Mouse (Mus musculus): ENCODE results near the gene Olfr60.

The Olfr60 gene

DNA sequence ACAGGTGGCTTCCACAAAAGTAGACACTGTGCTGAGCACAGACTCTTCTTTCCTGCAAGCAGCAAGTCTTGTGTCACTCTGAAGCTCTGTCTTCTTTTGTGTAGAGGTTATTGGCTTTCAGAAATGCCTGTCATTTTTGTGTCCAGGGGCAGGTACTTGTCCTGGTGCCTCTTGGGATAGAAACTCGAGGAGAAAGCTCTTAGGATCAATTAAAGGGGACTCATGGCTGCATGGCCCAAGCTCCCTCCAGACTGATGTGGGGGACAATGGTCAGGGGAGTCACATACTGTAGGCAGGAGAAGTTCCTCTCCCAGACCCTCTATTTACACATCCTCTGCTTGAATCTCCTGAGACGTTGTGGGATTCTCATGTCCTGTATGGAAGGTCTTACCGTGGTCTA, at the start of gene Olfr60:
Olfr60 (minus strand) TSS at position 101 of the 400 bp plus-strand sequence.
- DNase-seq = no peak

DNA sequence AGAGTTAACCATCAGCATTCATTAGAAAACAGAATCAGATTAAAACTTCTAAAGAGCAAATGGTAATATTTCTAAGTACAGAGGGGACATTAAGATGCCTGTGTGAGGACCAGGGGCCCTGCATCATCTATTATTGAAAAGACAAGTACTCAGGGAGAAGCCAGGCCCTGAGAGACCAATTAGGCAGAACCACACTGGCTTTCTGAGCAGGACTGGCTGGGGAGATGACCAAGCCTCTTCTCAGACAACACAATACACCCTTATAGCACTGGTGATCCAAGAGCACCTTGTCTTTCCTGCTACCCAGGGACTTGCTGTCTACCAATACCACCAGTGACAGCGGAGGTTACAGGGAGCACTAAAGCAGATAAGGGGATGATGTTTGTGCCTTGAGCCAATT, 41.3 kb upstream of the Olfr60 start, which contains the start of gene Olfr531:
Olfr531 (minus strand) TSS at position 101 of the 400 bp plus-strand sequence.
- DNase-seq = no peak

DNA sequence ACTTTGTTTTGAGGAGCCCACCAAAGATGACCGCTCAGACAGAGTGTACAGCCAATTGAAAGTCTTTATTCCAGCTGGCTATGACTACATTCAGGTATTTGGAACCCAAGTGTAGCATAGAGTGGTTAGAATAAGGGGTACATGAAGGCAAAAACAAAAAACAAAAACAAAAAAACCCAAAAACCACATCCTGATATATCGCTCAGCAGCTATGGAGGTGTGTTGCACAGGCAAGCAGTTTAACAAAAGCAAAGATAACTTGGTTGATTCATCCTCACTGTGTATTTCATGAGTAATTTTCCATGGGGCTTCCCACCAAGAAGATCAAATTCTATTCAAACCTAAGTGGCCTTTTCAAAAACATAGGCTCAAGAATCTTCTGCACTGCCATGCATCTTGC, 15.4 kb upstream of the Olfr60 start:
- no peak for DNase-seq

DNA sequence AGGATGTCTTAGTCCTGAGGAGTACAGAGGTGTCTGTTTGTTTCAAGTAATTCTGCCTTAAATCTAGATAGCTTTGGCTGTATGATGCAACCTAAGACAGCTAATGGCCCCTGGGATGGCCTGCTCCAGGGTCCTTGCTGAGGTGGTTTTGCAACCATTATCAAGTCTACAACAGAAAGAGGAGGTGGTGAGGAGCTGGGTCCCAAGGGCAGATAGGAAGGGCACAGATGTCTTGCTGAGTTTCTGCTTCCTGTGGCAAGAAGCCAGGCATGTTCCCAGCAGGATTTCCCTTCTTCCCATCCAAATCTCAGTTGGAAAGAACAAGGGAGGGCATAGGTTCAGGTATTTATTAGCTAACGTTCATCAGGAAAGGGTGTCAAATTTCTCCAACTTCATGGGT, 14.8 kb upstream of the Olfr60 start, which contains the start of gene Olfr530:
Olfr530 (minus strand) TSS at position 101 of the 400 bp plus-strand sequence.
- DNase-seq = no peak

DNA sequence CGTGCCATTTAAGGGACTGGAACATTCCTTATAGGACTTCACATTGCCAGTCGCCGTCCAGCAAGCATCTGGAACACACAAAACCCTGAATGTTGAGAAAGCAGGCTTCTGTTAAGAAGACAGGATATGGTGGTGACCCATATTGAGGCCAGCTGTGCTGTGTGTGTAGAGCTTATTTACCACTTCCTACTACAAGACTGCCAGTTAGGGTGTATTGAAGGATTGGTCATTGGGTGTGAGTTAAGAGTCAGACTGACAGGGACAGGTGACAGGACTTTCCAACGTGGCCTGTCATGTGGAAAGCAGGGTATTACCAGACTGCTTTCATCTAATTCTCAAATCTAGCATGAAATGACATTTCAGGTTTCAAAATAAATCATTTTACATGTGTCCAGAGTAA, 12.8 kb upstream of the Olfr60 start:
- no peak for DNase-seq

DNA sequence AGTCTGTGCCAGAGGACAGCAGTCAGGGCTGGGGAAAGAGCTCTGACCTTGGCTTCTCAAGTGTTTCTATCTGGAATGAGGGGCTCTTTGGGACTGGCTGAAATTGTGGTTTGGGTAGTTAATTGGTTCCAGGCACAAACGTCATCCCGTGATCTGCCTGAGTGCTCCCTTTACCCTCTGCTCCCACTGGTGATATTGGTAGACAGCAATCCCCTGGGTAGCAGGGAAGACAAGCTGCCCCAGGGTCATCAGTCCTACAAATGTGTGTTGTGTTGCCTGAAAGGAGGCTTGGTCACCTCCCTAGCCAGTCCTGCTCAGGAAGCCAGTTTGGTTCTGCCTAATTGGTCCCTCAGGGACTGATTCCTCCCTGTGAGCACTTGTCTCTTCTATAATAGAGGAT, 27.8 kb downstream of the Olfr60 start, which contains the start of gene Olfr527:
Olfr527 (plus strand) TSS at position 301 of the 400 bp plus-strand sequence.
- no peak for DNase-seq

DNA sequence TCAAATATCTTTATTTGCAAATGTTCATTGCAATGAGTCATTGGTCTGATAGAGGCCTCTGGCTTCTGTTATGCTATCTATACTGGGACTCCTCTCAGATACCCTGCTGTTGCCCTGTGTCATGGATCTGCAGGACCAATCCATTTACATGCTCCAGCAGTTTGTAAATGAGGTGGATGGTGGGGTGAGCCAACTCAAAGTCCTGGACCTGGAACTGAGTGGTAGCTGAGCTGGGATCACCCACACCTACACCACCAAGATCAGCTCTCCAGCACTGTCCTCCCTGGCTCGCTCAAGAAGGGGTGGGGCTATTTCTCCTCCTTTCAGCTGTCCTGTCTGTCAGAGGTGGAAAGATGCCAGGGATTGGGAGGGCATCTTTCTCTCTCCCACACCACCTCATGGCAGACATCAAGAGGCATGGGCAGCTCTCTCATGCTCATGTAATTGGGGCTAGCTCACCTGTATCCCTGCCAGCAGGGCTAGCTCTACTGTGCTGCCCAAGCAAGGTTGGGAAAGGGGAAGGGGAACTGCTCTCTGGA, 31.6 kb downstream of the Olfr60 start:
- DNase-seq = no peak

DNA sequence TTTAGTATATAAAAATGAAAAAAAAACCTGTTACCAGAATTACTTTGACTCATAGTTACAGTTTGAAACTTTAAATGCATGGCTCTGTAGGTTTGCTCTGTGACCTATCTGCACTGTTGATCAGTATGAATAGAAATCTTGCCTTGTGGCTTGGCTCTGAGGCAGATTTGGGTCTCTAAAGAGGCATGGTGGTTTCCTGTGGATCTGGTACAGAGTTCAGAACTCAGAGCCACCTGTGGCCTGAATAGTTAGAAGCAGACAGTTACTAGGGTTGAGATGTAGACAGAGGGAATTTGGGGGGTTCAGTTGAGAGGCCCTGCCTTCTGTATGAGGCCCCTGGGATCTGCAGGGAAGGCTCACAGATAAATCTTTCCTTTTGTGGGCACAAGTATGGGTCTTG, 40.3 kb downstream of the Olfr60 start:
- DNase-seq = no peak

DNA sequence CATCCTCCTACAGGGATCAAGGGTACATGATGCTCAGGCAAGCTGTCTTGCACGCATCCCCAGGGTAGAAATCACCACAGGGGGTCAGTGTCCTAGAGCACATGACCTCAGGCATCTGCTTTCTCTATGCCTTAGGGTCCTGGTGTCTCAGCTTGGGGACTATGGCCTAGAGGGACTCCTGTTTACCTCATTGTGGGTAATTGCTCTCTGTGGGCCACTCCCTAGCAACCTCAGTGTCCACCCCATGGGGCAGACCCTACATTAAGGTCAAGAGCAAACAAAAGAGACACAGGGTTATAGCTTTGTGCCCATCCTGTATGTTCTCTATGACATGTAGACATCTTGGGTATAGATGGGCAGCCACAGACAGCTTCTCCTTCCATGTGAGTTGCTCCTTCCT, 40.9 kb downstream of the Olfr60 start, which contains the start of gene Olfr525:
Olfr525 (plus strand) TSS at position 301 of the 400 bp plus-strand sequence.
- no peak for DNase-seq

DNA sequence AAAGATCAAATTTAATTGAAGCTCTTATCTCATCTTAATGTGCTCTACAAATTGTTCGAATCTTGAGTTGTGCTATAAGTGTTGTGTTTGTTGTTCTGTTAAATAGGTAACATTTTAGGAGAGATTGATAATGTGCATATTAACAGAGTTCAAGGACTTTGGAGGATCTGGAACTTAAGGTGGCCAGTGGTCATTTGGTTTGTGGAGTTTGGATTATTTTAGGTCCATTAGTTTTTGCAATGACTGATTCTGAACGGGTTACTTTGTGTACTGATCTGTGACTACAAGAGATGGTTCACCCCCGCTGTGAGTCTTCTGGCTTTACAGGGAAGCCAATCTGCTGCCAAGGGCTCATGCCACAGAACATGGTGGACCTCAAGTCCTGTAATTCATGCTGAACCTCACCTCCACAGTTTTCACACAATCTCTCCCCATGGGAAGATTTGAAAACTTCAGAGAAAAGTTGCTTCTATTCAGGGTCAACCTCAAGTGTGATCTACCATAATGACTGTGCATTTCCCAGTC, 41.5 kb downstream of the Olfr60 start:
- no peak for DNase-seq

DNA sequence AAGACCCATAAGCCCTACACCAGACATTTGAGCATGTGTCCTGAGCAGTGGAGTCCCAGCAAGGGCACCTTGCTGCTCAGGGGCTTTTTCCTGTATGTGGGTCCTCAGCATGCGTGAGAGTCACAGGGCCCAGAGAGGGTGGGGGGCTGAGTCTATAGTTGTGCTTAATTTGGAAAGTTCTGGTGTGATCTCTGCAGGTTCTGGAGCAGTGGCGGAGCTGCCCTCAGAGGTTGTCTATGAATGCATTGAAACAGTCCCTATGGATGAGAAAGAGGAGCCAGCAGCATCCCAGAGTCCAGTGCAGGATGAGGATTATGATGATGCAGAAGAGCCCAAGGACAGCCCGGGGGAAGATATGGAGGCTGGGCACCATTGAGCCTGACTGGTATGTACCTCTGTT, 62.1 kb downstream of the Olfr60 start:
- no peak for DNase-seq

DNA sequence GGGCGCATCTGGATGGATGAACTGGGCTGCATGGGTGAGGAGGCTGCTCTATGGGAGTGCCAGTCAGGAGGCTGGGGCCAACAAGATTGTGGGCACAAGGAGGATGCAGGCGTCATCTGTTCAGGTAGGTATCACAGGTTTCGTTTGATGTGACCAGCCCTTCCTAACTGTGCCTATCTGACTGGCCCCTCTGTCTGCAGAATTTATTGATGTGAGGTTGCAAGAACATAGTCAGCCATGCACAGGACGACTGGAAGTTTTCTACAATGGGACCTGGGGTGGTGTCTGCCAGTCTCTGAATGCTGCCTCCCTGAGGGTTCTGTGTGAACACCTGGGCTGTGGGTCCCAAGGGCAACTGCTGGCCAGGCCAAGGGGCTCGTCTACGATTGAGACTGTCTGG, 64.6 kb downstream of the Olfr60 start:
- DNase-seq = no peak

DNA sequence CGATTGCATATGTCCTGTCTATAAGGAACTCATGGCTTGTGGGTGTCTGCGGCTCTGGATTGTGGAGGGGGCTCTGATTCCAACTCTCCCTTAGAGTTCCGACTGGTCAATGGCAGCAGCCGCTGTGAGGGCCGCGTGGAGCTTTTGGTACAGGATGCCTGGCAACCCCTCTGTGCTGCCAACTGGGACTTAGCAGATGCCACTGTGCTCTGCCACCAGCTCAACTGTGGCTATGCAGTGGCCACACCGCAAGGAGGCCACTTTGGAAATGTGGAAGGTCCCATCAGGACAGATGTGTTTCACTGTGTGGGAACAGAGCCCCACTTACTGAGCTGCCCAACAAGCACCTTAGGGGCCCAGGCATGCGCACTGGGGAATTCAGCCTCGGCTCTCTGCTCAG, 65.7 kb downstream of the Olfr60 start:
- no peak for DNase-seq

Measured in lung, postnatal 4 days (tissue).